Mouse (Mus musculus) midbrain, postnatal 0 days (tissue): ENCODE results near the gene Mlh3. TPM values are rescaled to one million over a fixed set of nuclear protein-coding genes. Genes with fewer than 3 reads are reported as not detected.

Experiments used
- ATAC-seq: fragments of 200-750 bp; cut with Nextera tagmentation; 2 replicates; pipeline ENCODE4 v1.8.0; 2017; ENCODE audit warnings: moderate number of reproducible peaks, mild to moderate bottlenecking, moderate TSS enrichment, moderate library complexity; ENCODE audit not compliant: low FRiP score
- DNase-seq: peaks from one replicate; pipeline ENCODE4 v3.0.0-alpha.2; 2015; ENCODE audit warnings: low spot score
- H3K27ac ChIP-seq: fragments of 300-500 bp; sonication (generic); 2 replicates; pipeline ENCODE4 v1.5.1; 2014; ENCODE audit warnings: low read depth, mild to moderate bottlenecking, low read length, mixed read lengths
- H3K27me3 ChIP-seq: fragments of 300-500 bp; sonication (generic); 2 replicates; pipeline ENCODE4 v1.6.1; 2014; ENCODE audit warnings: low read length, control low read depth, mixed read lengths; ENCODE audit not compliant: insufficient read depth
- H3K36me3 ChIP-seq: fragments of 300-500 bp; sonication (generic); 2 replicates; pipeline ENCODE4 v1.6.1; 2014; ENCODE audit warnings: low read length, control low read depth, mixed read lengths; ENCODE audit not compliant: insufficient read depth
- H3K4me1 ChIP-seq: fragments of 300-500 bp; sonication (generic); 2 replicates; pipeline ENCODE4 v1.6.1; 2014; ENCODE audit warnings: mild to moderate bottlenecking, control low read depth, antibody characterized with exemption, low read length, mixed read lengths; ENCODE audit not compliant: insufficient read depth
- H3K4me2 ChIP-seq: fragments of 300-500 bp; sonication (generic); 2 replicates; pipeline ENCODE4 v1.6.1; 2014; ENCODE audit warnings: low read depth, mild to moderate bottlenecking, low read length, mixed read lengths; ENCODE audit not compliant: poor library complexity, severe bottlenecking
- H3K4me3 ChIP-seq: fragments of 300-500 bp; sonication (generic); 2 replicates; pipeline ENCODE4 v1.5.1; 2014; ENCODE audit warnings: low read depth, mild to moderate bottlenecking, low read length, moderate library complexity
- H3K9ac ChIP-seq: fragments of 300-500 bp; sonication (generic); replicated peaks from 2 replicates; pipeline ENCODE4 v1.6.1; 2014; ENCODE audit warnings: mild to moderate bottlenecking, low read length, moderate library complexity, mixed read lengths; ENCODE audit not compliant: poor library complexity, severe bottlenecking
- H3K9me3 ChIP-seq: fragments of 300-500 bp; sonication (generic); 2 replicates; pipeline ENCODE4 v1.6.1; 2016; ENCODE audit warnings: low read length, control low read depth
- CTCF ChIP-seq: IDR thresholded peaks from 2 replicates; pipeline ENCODE4 v1.5.1; 2016; ENCODE audit warnings: antibody characterized with exemption, mild to moderate bottlenecking
- WGBS: fragments of 180-500 bp; shearing (Covaris S2); extraction: QIAGEN DNeasy Blood & Tissue Kit; methylation state at CpG from one replicate; pipeline ENCODE4 v1.1.7; 2014; 5-methylcytosine and 5-hydroxymethylcytosine counted together
- polyA plus RNA-seq: library from polyadenylated mRNA; unstranded; fragments of >200 nt; fragmentation: Nextera tagmentation; extraction: Ambion mirVana; gene quantifications from 2 replicates; pipeline ENCODE4 v1.2.1, GENCODE M21; 2015
- total RNA-seq: library from RNA; depleted of rRNA; stranded (reverse); fragments of >200 nt; gene quantifications from 2 replicates; pipeline ENCODE4 v1.2.3, GENCODE M21; 2014

Mlh3 gene
- total and polyA plus RNA-seq, 2 experiments from 2014 or later, result 5.0 to 7.2 TPM

- no peak overlapping the region for H3K4me2 ChIP-seq
- 70% methylated on average over 5 of the region's 5 CpGs for WGBS
- H3K27me3 ChIP-seq, result no peaks in the 10 kb centered on the region
- H3K4me1 ChIP-seq, result no peaks in the 10 kb centered on the region
- H3K9ac ChIP-seq, result no peak overlapping the region
- H3K27ac ChIP-seq, result no peak overlapping the region
- H3K9me3 ChIP-seq, result no peaks in the 10 kb centered on the region
- no peaks in the 10 kb centered on the region for H3K36me3 ChIP-seq
- no peak for TF ChIP-seq CTCF
- DNase-seq (no peak), ATAC-seq (no peak)
- H3K4me3 ChIP-seq, result no peak overlapping the region
These were observed 75.3 kb downstream of the Mlh3 start for GRCm38 (mm10) chr12:85195086-85195485.

- Histone ChIP-seq H3K27ac (no peak overlapping the region), H3K27me3 (no peaks in the 10 kb centered on the region), H3K4me1 (no peaks in the 10 kb centered on the region), H3K4me3 (no peak overlapping the region), H3K36me3 (no peaks in the 10 kb centered on the region), H3K4me2 (no peak overlapping the region), H3K9ac (no peak overlapping the region), H3K9me3 (no peaks in the 10 kb centered on the region)
- WGBS, result 50% methylated on average over 4 of the region's 4 CpGs
- TF ChIP-seq CTCF, result no peak
- peak; percentile 90 for DNase-seq
- peak; percentile 56 for ATAC-seq
These were observed 75.8 kb downstream of the Mlh3 start for GRCm38 (mm10) chr12:85194623-85195018.

- Histone ChIP-seq H3K9me3 (no peaks in the 10 kb centered on the region), H3K4me3 (no peak overlapping the region), H3K9ac (no peak overlapping the region), H3K4me1 (no peaks in the 10 kb centered on the region), H3K4me2 (no peak overlapping the region), H3K36me3 (no peaks in the 10 kb centered on the region), H3K27ac (no peak overlapping the region), H3K27me3 (no peaks in the 10 kb centered on the region)
- ATAC-seq (peak; percentile 47; the same call in 1 of the 2 replicates), DNase-seq (no peak)
- no peak for TF ChIP-seq CTCF
- 84% methylated on average over 11 of the region's 11 CpGs for WGBS
These were observed 76.3 kb downstream of the Mlh3 start for GRCm38 (mm10) chr12:85193923-85194622.

GRCm38 (mm10) chr12:85193146-85193545, 77.3 kb downstream of the Mlh3 start:
- Histone ChIP-seq H3K9me3 (no peaks in the 10 kb centered on the region), H3K4me1 (no peaks in the 10 kb centered on the region), H3K9ac (no peak overlapping the region), H3K27me3 (no peaks in the 10 kb centered on the region), H3K27ac (no peak overlapping the region), H3K36me3 (no peaks in the 10 kb centered on the region), H3K4me2 (no peak overlapping the region), H3K4me3 (no peak overlapping the region)
- 85% methylated on average over 10 of the region's 10 CpGs for WGBS
- TF ChIP-seq CTCF, result no peak
- ATAC-seq, result no peak
- no peak for DNase-seq

- peak; percentile 71 for DNase-seq
- TF ChIP-seq CTCF, result no peak
- H3K9me3 ChIP-seq, result no peaks in the 10 kb centered on the region
- WGBS, result 33% methylated on average over 19 of the region's 19 CpGs
- no peaks in the 10 kb centered on the region for H3K27me3 ChIP-seq
- no peak overlapping the region for H3K9ac ChIP-seq
- H3K4me3 ChIP-seq, result no peak overlapping the region
- no peaks in the 10 kb centered on the region for H3K36me3 ChIP-seq
- no peaks in the 10 kb centered on the region for H3K4me1 ChIP-seq
- no peak overlapping the region for H3K4me2 ChIP-seq
- ATAC-seq, result 0 out of 2 replicates have a peak, but pooled peaks have one; percentile 16
- no peak overlapping the region for H3K27ac ChIP-seq
These were observed 77.8 kb downstream of the Mlh3 start for GRCm38 (mm10) chr12:85192461-85193108.

- H3K4me3 ChIP-seq, result no peak overlapping the region
- no peak for TF ChIP-seq CTCF
- no peaks in the 10 kb centered on the region for H3K36me3 ChIP-seq
- H3K4me2 ChIP-seq, result no peak overlapping the region
- H3K9me3 ChIP-seq, result no peaks in the 10 kb centered on the region
- H3K9ac ChIP-seq, result no peak overlapping the region
- ATAC-seq (no peak), DNase-seq (no peak)
- H3K27me3 ChIP-seq, result no peaks in the 10 kb centered on the region
- no peak overlapping the region for H3K27ac ChIP-seq
- H3K4me1 ChIP-seq, result no peaks in the 10 kb centered on the region
- WGBS, result 80% methylated on average over 7 of the region's 7 CpGs
These were observed 80.1 kb downstream of the Mlh3 start for GRCm38 (mm10) chr12:85190290-85190689.
